ENCODE assay signal across 25 mouse cellular contexts in the genomic region with DNA sequence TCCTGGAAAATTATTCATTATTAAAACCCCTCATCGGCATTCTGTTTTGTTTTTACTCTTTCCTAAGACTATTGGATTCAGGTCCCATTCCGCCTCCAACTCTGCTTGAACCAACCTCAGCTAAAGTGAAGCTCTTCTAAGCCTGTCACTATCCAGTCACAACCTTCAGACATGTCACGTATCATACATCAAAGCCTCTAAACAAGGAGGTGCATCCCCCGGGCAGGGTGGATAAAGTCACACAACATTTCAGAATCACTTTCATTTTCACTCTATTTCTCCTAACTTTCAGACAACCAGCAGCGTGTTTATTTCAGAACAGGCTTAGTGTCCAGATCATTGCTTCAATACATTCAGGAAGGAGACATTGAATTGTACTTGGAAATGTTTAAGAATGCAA.
A peak's percentile ranks its signal among the peaks of the same experiment; 100 is the strongest.
DNase-seq lines count a peak whose midpoint lies in the region; ATAC-seq and TF ChIP-seq lines count a peak whose summit lies in the region.
"Had no signal": no experiment of that assay in that cellular context is flagged by ENCODE, and none has a peak within 500 bp of the region (broad histone marks: within the 10 kb centered on the region; RNA-seq: fewer than 3 reads in every experiment).

No protein-coding gene starts in this region.

- no peak overlapping the region for H3K27ac ChIP-seq in CH12.LX (ENCODE audit: insufficient read depth, low read depth)
- H3K27ac ChIP-seq in hindbrain, embryonic 14.5 days, result no peak overlapping the region
- H3K27ac ChIP-seq in intestine, embryonic 15.5 days, result no peak overlapping the region
- H3K27ac ChIP-seq: forebrain, embryonic 10.5 days; forebrain, embryonic 13.5 days; heart, adult 2 months; heart, embryonic 10.5 days; heart, embryonic 13.5 days; hindbrain, embryonic 15.5 days had no signal

- peaks cover 8% of the 10 kb centered on the region for H3K9me3 ChIP-seq in CH12.LX (replicated peaks; ENCODE audit: low read length)
- H3K9me3 ChIP-seq in hindbrain, embryonic 14.5 days (ENCODE audit: control insufficient read depth, low read length), result peaks cover 5% of the 10 kb centered on the region; the same call in 1 of the 2 replicates
- H3K9me3 ChIP-seq in intestine, embryonic 15.5 days, result 0 out of 2 replicates have a peak, but pooled peaks cover 3% of the 10 kb centered on the region

- H3K36me3 ChIP-seq in CH12.LX (replicated peaks in 1 of 2; ENCODE audit: control insufficient read depth in 1 of 2, insufficient read depth in 1 of 2, low read length in 1 of 2), result peaks cover 0 to 6% of the 10 kb centered on the region in 2 experiments
- no peaks in the 10 kb centered on the region for H3K36me3 ChIP-seq in hindbrain, embryonic 14.5 days (replicated peaks; ENCODE audit: control insufficient read depth, insufficient read depth)
- peaks cover 2% of the 10 kb centered on the region; the same call in 1 of the 2 replicates for H3K36me3 ChIP-seq in intestine, embryonic 15.5 days
- H3K36me3 ChIP-seq: G1E; hindbrain, embryonic 15.5 days had no signal

- 98% methylated on average over 5 of the region's 5 CpGs for WGBS in hindbrain, embryonic 14.5 days
- WGBS in intestine, embryonic 15.5 days, result 91% methylated on average over 5 of the region's 5 CpGs

- dilution Hi-C loops in CH12.LX (cut with MboI; ENCODE audit: extremely low pct_ligation_motif_present, extremely low pct_unique_long_range_greater_than_20kb, low sequenced_read_pairs), result no loop called here

- no peak for ATAC-seq in hindbrain, embryonic 14.5 days (ENCODE audit: low FRiP score)
- no peak for ATAC-seq in intestine, embryonic 15.5 days
- ATAC-seq: forebrain, embryonic 13.5 days; forebrain, embryonic 16.5 days; intestine, postnatal 0 days; Patski had no signal

- H3K9ac ChIP-seq in CH12.LX (ENCODE audit: insufficient read depth, low read depth), result no peak overlapping the region
- no peak overlapping the region for H3K9ac ChIP-seq in hindbrain, embryonic 14.5 days
- H3K9ac ChIP-seq in intestine, embryonic 15.5 days, result no peak overlapping the region
- H3K9ac ChIP-seq: forebrain, embryonic 13.5 days; heart, embryonic 13.5 days; hindbrain, embryonic 15.5 days had no signal

- TF ChIP-seq RAD21 in CH12.LX (IDR thresholded peaks at IDR 0.05; ENCODE audit: low read depth, low read length), result no peak

- H3K4me3 ChIP-seq in CH12.LX (replicated peaks in 1 of 3; ENCODE audit: low read depth in 2 of 3, low read length in 2 of 3, poor library complexity in 1 of 3), result no peak overlapping the region
- H3K4me3 ChIP-seq in hindbrain, embryonic 14.5 days (replicated peaks; ENCODE audit: low read length), result no peak overlapping the region
- H3K4me3 ChIP-seq in intestine, embryonic 15.5 days (replicated peaks), result no peak overlapping the region
- H3K4me3 ChIP-seq: forebrain, embryonic 10.5 days; forebrain, embryonic 13.5 days; heart, adult 2 months; heart, embryonic 10.5 days; heart, embryonic 13.5 days; hindbrain, embryonic 15.5 days had no signal

- in situ Hi-C loops in CH12.LX (cut with MboI; ENCODE audit: low pct_ligation_motif_present, low pct_unique_long_range_greater_than_20kb, low sequenced_read_pairs), result no loop called here

- no peaks in the 10 kb centered on the region for H3K27me3 ChIP-seq in CH12.LX (replicated peaks)
- no peaks in the 10 kb centered on the region for H3K27me3 ChIP-seq in hindbrain, embryonic 14.5 days (ENCODE audit: control insufficient read depth, insufficient read depth, low read length)
- H3K27me3 ChIP-seq in intestine, embryonic 15.5 days (replicated peaks), result no peaks in the 10 kb centered on the region
- H3K27me3 ChIP-seq: forebrain, embryonic 13.5 days; heart, embryonic 13.5 days; hindbrain, embryonic 15.5 days; Patski had no signal

- TF ChIP-seq CTCF in CH12.LX (conservative IDR thresholded peaks at IDR 0.05 in 1 of 2, IDR thresholded peaks at IDR 0.05 in 1 of 2; ENCODE audit: low read depth in 2 of 2, low read length in 2 of 2), result no peak

- H3K4me1 ChIP-seq in CH12.LX (ENCODE audit: control insufficient read depth in 1 of 2, insufficient read depth in 2 of 2), result peaks cover 2 to 4% of the 10 kb centered on the region in 2 experiments; a peak in 1 of 4 replicates
- no peaks in the 10 kb centered on the region for H3K4me1 ChIP-seq in hindbrain, embryonic 14.5 days (replicated peaks; ENCODE audit: control insufficient read depth, insufficient read depth, low read length)
- 0 out of 2 replicates have a peak, but pooled peaks cover 8% of the 10 kb centered on the region for H3K4me1 ChIP-seq in intestine, embryonic 15.5 days (replicated peaks)
- H3K4me1 ChIP-seq: forebrain, embryonic 13.5 days; hindbrain, embryonic 15.5 days had no signal

- peak overlapping the region; percentile 11; the same call in 1 of the 2 replicates for H3K4me2 ChIP-seq in CH12.LX (ENCODE audit: insufficient read depth, low read depth, poor library complexity, severe bottlenecking)
- H3K4me2 ChIP-seq in hindbrain, embryonic 14.5 days (replicated peaks), result no peak overlapping the region
- no peak overlapping the region for H3K4me2 ChIP-seq in intestine, embryonic 15.5 days (replicated peaks)
- H3K4me2 ChIP-seq: forebrain, embryonic 13.5 days; heart, embryonic 13.5 days; hindbrain, embryonic 15.5 days had no signal

- no peak for TF ChIP-seq EP300 in CH12.LX (IDR thresholded peaks at IDR 0.05; ENCODE audit: low read length)

- peak; percentile 50 for DNase-seq in CD4-positive helper T cell, adult 2 months (ENCODE audit: low read depth, low spot score)
- DNase-seq in CH12.LX (ENCODE audit: extremely low read depth), result no peak
- DNase-seq in induced T-regulatory cell, adult 2 months (ENCODE audit: low read depth), result peak; percentile 49
- DNase-seq in hindbrain, embryonic 14.5 days (ENCODE audit: low spot score), result no peak
- DNase-seq in right cerebral cortex, adult 2 months (ENCODE audit: low spot score in 2 of 2), result no peak
- DNase-seq: adrenal gland, adult 8-10 months; adrenal gland, postnatal 25 days; cerebellum, adult 11-12 months; cerebellum, adult 9-10 months; cerebellum, postnatal 14 days; gastrocnemius, postnatal 10 days; gastrocnemius, postnatal 36 days; heart, adult 2 months; heart, postnatal 14 days; heart, postnatal 4 days had no signal

- TF ChIP-seq POLR2A in CH12.LX (IDR thresholded peaks at IDR 0.05; ENCODE audit: low read depth, low read length), result no peak

- H3K79me2 ChIP-seq in CH12.LX (replicated peaks; ENCODE audit: control insufficient read depth, extremely low read depth, insufficient read depth, poor library complexity, severe bottlenecking), result no peaks in the 10 kb centered on the region

TF ChIP-seq in CH12.LX, 34 proteins besides CTCF, POLR2A, EP300 and RAD21:
- TF ChIP-seq IRF4 (IDR thresholded peaks at IDR 0.05; ENCODE audit: low read depth, low read length) (no peak), ZKSCAN1 (IDR thresholded peaks at IDR 0.05; ENCODE audit: borderline replicate concordance, low read depth, low read length) (no peak), ELF1 (IDR thresholded peaks at IDR 0.05; ENCODE audit: low read depth, low read length) (no peak)

Comparison
In these comparisons a context has a peak if more than half of its experiments do, and no peak if none do; other contexts are left out.
1. DNase-seq: peak in CD4-positive helper T cell, adult 2 months (single experiment) and induced T-regulatory cell, adult 2 months (single experiment); none in CH12.LX (single experiment), hindbrain, embryonic 14.5 days (single experiment) and right cerebral cortex, adult 2 months (0 of 2).